Mouse (Mus musculus): ENCODE measurements around the gene Gdf9. TPM values are rescaled to one million over a fixed set of nuclear protein-coding genes. Genes with fewer than 3 reads are reported as not detected.

Gene Gdf9
- polyA plus RNA-seq, 1 experiment from 2014 or later, result 5.9 TPM

DNA sequence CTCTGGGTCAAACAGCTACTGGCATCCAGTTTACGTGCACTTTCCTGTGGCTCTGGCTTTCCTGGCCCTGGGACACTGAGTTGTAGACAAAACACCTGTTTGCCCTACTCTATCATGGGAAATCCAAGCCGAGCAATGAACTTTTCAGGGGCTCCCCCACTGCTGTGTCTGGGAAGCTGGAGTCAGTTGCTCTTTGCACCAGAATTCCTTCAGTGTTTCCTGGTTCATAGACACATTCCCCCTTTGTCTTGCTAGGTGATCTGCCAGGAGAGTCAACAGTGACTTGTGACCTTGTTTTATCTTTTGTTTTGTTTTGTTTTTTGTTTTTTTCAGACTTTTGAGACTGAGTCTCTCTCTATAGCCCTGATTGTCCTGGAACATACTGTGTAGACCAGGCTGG lies 20.5 kb downstream of the Gdf9 start:
- no peak for DNase-seq
- H3K4me2 ChIP-seq (ENCODE audit: low read length), result no peak overlapping the region
- WGBS, result 75% methylated on average over 2 of the region's 2 CpGs
- no peaks in the 10 kb centered on the region for H3K36me3 ChIP-seq (ENCODE audit: control insufficient read depth, insufficient read depth, low read length)
- H3K27ac ChIP-seq (replicated peaks; ENCODE audit: low read depth, low read length), result no peak overlapping the region
- no peak for ATAC-seq (ENCODE audit: low FRiP score, low TSS enrichment)
- no peak overlapping the region for H3K9ac ChIP-seq (replicated peaks; ENCODE audit: low read length)
- H3K9me3 ChIP-seq (ENCODE audit: control insufficient read depth, low read length), result no peaks in the 10 kb centered on the region
- peaks cover 6% of the 10 kb centered on the region for H3K27me3 ChIP-seq (ENCODE audit: control insufficient read depth, insufficient read depth, low read length)
- H3K4me3 ChIP-seq (replicated peaks; ENCODE audit: low read depth, low read length), result no peak overlapping the region
- no peaks in the 10 kb centered on the region for H3K4me1 ChIP-seq (ENCODE audit: control insufficient read depth, insufficient read depth, low read length)

DNA sequence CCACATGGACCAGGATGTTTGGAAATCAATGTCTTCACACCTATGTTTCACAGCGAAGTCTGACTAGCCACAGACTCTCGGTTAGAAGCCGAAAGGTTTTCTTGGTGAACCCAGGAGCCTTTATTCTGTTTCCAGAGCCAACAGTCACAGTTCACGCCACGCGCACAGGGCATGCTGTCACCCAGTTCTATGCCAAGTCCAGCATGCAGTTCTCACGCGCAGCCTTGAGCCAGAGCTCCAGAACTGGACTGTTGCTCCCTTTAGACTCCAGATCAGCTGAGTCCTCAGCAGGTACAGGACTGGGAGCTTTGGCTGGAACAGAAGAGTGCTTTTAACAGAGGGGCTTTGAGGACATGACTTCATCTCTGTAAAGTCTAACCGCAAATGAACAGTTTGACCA lies 21.6 kb downstream of the Gdf9 start:
- H3K4me3 ChIP-seq (replicated peaks; ENCODE audit: low read depth, low read length), result no peak overlapping the region
- no peak for DNase-seq
- no peak overlapping the region for H3K27ac ChIP-seq (replicated peaks; ENCODE audit: low read depth, low read length)
- H3K9me3 ChIP-seq (ENCODE audit: control insufficient read depth, low read length), result no peaks in the 10 kb centered on the region
- no peak overlapping the region for H3K9ac ChIP-seq (replicated peaks; ENCODE audit: low read length)
- H3K27me3 ChIP-seq (ENCODE audit: control insufficient read depth, insufficient read depth, low read length), result peaks cover 14% of the 10 kb centered on the region
- 0 out of 2 replicates have a peak, but pooled peaks cover 3% of the 10 kb centered on the region for H3K4me1 ChIP-seq (ENCODE audit: control insufficient read depth, insufficient read depth, low read length)
- 95% methylated on average over 9 of the region's 9 CpGs for WGBS
- no peak for ATAC-seq (ENCODE audit: low FRiP score, low TSS enrichment)
- no peak overlapping the region for H3K4me2 ChIP-seq (ENCODE audit: low read length)
- H3K36me3 ChIP-seq (ENCODE audit: control insufficient read depth, insufficient read depth, low read length), result no peaks in the 10 kb centered on the region

DNA sequence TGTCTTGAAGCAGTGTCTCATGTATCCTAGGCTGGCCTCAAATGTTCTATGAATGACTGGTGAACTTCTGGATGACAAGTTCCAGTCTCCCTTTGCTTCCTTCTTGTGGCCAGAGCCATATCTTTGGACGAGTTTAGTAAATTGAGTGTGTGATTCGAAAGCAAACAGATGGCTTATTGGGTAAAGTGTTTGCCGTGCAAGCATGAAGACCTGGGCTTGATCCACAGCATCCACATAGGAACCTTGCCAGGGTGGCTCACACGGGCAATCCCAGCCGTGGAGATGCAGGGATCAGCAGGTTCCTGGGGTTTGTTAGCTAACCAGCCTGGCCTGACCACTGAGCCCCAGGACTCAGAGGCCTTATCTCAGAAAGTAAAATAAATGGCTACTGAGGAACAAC lies 22.2 kb downstream of the Gdf9 start:
- 88% methylated on average over 5 of the region's 5 CpGs for WGBS
- no peaks in the 10 kb centered on the region for H3K36me3 ChIP-seq (ENCODE audit: control insufficient read depth, insufficient read depth, low read length)
- H3K9me3 ChIP-seq (ENCODE audit: control insufficient read depth, low read length), result no peaks in the 10 kb centered on the region
- ATAC-seq (ENCODE audit: low FRiP score, low TSS enrichment) (no peak), DNase-seq (no peak)
- H3K4me1 ChIP-seq (ENCODE audit: control insufficient read depth, insufficient read depth, low read length), result 0 out of 2 replicates have a peak, but pooled peaks cover 3% of the 10 kb centered on the region
- H3K27ac ChIP-seq (replicated peaks; ENCODE audit: low read depth, low read length), result no peak overlapping the region
- H3K4me3 ChIP-seq (replicated peaks; ENCODE audit: low read depth, low read length), result no peak overlapping the region
- H3K4me2 ChIP-seq (ENCODE audit: low read length), result no peak overlapping the region
- peaks cover 21% of the 10 kb centered on the region for H3K27me3 ChIP-seq (ENCODE audit: control insufficient read depth, insufficient read depth, low read length)
- no peak overlapping the region for H3K9ac ChIP-seq (replicated peaks; ENCODE audit: low read length)

DNA sequence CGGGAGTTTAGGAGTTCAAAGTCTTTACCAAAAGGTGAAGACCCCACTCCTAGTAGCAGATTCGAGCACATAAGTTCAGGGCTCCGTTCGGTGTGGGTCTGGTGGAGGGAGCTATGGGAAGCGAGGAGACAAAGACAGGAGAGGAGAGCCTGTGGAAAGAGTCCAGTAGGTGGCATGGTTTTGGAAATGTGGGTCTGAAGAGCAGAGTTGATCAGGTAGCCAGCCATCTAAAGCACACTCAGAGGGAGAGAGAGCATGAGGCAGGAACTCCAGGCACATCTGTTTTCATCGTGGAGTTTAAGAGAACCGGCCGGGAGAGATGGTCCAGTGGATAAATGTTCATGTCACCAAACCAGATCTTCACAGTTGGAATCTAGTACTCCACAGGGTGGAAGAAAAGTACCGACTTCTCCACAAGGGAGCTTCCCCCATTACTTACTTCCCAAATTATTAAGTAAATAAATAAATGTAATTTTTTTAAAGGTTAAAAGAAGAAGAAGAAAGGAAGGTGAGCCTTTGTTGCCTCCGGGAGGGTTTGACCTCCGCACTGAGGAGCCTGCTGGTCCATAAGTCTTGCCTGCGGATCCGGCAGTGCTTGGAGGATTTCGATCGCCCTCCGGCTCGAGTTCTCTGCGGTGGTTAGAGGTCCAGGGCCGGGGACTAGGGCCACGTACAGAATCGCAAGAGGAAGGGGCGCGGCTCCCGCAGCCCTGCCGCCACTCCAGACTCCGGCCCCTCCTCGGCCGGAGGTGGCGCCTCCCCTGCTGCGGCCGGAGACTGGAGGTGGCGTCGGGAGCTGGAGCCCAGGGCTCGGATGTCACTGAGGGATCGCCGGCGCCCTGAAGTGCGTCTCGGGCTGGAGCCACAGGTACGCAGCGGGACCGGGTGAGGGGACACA lies 25.9 kb downstream of the Gdf9 start, which contains the start of the genes Gm10447 and Shroom1:
Gene Gm10447, minus strand, starts transcription at position 637 of the 898 bp plus-strand sequence.
Gene Shroom1, plus strand, starts transcription at position 732 of the 898 bp plus-strand sequence.
- Histone ChIP-seq H3K4me2 (ENCODE audit: low read length) (peak within 1 kb of the TSS; percentile 75), H3K27ac (replicated peaks; ENCODE audit: low read depth, low read length) (no peak within 1 kb of the TSS), H3K4me1 (ENCODE audit: control insufficient read depth, insufficient read depth, low read length) (0 out of 2 replicates have a peak, but pooled peaks cover 3% of the 10 kb centered on the region), H3K4me3 (replicated peaks; ENCODE audit: low read depth, low read length) (peak within 1 kb of the TSS; percentile 39), H3K36me3 (ENCODE audit: control insufficient read depth, insufficient read depth, low read length) (no peaks in the 10 kb centered on the region), H3K9me3 (ENCODE audit: control insufficient read depth, low read length) (no peaks in the 10 kb centered on the region), H3K9ac (replicated peaks; ENCODE audit: low read length) (peak within 1 kb of the TSS; percentile 52), H3K27me3 (ENCODE audit: control insufficient read depth, insufficient read depth, low read length) (peaks cover 36% of the 10 kb centered on the region)
- 4% methylated on average over 42 of the region's 42 CpGs for WGBS
- peak; percentile 63 for DNase-seq
- ATAC-seq (ENCODE audit: low FRiP score, low TSS enrichment), result peak; percentile 20; the same call in 1 of the 2 replicates

DNA sequence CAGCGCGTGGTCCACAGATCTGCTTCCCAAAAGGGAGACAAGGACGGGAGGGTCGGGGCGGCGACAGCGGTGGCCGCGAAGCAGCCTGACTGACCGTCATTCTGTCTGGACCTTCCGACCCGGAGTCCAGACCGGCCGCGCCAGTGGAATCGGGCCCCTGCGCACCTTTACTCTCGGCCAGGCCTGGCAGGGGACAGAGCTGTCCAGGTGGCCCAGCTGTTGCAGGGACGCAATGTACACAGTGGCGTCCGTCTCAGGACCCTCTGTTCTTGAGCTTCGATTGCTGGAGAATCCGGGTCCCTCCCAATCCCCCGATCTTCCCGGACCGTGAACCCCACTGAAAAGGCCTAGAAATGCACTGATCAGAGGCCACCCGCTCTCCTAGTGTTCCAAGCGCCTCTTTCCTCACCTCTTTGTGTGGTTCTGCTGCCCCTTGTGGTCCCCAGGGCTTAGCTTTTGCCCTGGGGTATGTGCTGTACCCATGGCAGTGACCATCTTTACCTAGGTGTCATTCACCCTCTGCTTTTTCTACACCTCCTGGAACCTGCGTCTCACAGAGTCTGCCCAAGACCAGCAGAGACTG lies 26.6 kb downstream of the Gdf9 start:
- ATAC-seq (ENCODE audit: low FRiP score, low TSS enrichment) (no peak; the same call in 1 of the 2 replicates), DNase-seq (peak; percentile 4)
- Histone ChIP-seq H3K9ac (replicated peaks; ENCODE audit: low read length) (peak overlapping the region; percentile 52), H3K9me3 (ENCODE audit: control insufficient read depth, low read length) (no peaks in the 10 kb centered on the region), H3K4me2 (ENCODE audit: low read length) (peak overlapping the region; percentile 75), H3K36me3 (ENCODE audit: control insufficient read depth, insufficient read depth, low read length) (no peaks in the 10 kb centered on the region), H3K4me3 (replicated peaks; ENCODE audit: low read depth, low read length) (peak overlapping the region; percentile 39), H3K27me3 (ENCODE audit: control insufficient read depth, insufficient read depth, low read length) (peaks cover 43% of the 10 kb centered on the region), H3K4me1 (ENCODE audit: control insufficient read depth, insufficient read depth, low read length) (0 out of 2 replicates have a peak, but pooled peaks cover 3% of the 10 kb centered on the region), H3K27ac (replicated peaks; ENCODE audit: low read depth, low read length) (no peak overlapping the region)
- 6% methylated on average over 29 of the region's 29 CpGs for WGBS

DNA sequence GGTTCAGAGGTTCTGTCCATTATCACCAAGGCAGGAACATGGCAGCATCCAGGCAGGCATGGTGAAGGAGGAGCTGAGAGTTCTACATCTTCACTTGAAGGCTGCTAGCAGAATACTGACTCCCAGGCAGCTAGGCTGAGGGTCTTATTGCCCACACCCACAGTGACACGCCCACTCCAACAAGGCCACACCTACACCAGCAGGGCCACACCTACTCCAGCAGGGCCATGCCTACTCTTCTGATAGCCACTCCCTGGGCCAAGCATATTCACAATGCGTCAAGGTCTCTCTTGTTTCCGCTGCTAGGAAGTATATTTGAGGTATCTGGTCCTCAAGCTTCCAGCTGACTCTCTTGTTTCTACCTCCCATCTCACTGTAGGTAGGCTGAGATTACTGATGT lies 28.2 kb downstream of the Gdf9 start:
- H3K4me2 ChIP-seq (ENCODE audit: low read length), result no peak overlapping the region
- no peak for ATAC-seq (ENCODE audit: low FRiP score, low TSS enrichment)

DNA sequence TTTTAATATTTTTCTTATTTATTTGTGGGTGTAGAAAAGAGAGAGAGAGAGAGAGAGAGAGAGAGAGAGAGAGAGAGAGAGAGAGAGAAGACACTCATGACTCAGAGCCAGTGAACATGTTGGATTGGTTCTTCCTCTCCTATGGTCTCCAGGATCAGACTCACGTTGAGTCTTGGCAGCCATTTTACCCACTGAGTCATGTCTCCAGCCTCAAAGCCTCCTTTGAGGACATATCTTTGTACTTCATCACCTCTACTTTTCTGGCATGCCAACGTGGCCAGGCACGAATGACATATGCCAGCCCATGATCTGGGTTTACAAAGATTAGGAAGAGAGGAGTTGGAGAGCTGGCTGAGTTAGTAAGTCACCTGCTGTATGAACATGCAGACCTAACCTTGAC lies 29.4 kb downstream of the Gdf9 start:
- 87% methylated on average over 3 of the region's 3 CpGs for WGBS

More for the DNA sequence above, 28.2 kb downstream of the Gdf9 start:
- Histone ChIP-seq H3K27me3 (ENCODE audit: control insufficient read depth, insufficient read depth, low read length) (peaks cover 58% of the 10 kb centered on the region), H3K9ac (replicated peaks; ENCODE audit: low read length) (no peak overlapping the region), H3K4me3 (replicated peaks; ENCODE audit: low read depth, low read length) (no peak overlapping the region), H3K9me3 (ENCODE audit: control insufficient read depth, low read length) (no peaks in the 10 kb centered on the region), H3K36me3 (ENCODE audit: control insufficient read depth, insufficient read depth, low read length) (no peaks in the 10 kb centered on the region), H3K4me1 (ENCODE audit: control insufficient read depth, insufficient read depth, low read length) (0 out of 2 replicates have a peak, but pooled peaks cover 7% of the 10 kb centered on the region), H3K27ac (replicated peaks; ENCODE audit: low read depth, low read length) (no peak overlapping the region)
- 49% methylated on average over 3 of the region's 3 CpGs for WGBS
- no peak for DNase-seq

DNA sequence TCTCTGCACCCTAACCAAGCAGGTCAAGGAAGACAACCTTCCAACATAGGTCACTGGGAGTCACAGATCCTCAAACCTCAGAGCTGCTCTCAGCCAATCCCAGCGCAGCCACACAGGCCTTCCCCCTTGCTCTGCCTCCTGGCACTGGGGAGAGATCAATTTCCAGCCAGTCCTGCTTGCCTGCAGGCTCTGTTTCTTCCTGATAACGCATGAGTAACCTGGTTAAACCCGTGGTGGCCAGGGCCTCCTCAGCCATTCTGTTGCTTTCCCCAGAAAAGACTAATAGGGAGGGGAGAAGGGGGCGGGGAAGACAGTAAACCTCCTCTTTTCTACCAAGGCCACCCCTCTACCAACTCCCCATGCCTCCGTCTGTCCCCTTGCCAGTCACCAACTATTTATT lies 30.9 kb downstream of the Gdf9 start:
- 26% methylated on average over 5 of the region's 5 CpGs for WGBS
- Histone ChIP-seq H3K9me3 (ENCODE audit: control insufficient read depth, low read length) (no peaks in the 10 kb centered on the region), H3K4me3 (replicated peaks; ENCODE audit: low read depth, low read length) (no peak overlapping the region), H3K4me2 (ENCODE audit: low read length) (no peak overlapping the region), H3K4me1 (ENCODE audit: control insufficient read depth, insufficient read depth, low read length) (0 out of 2 replicates have a peak, but pooled peaks cover 11% of the 10 kb centered on the region), H3K27me3 (ENCODE audit: control insufficient read depth, insufficient read depth, low read length) (peaks cover 76% of the 10 kb centered on the region), H3K36me3 (ENCODE audit: control insufficient read depth, insufficient read depth, low read length) (no peaks in the 10 kb centered on the region), H3K9ac (replicated peaks; ENCODE audit: low read length) (no peak overlapping the region), H3K27ac (replicated peaks; ENCODE audit: low read depth, low read length) (no peak overlapping the region)
- no peak for DNase-seq
- ATAC-seq (ENCODE audit: low FRiP score, low TSS enrichment), result no peak

More for the DNA sequence above, 29.4 kb downstream of the Gdf9 start:
- H3K4me1 ChIP-seq (ENCODE audit: control insufficient read depth, insufficient read depth, low read length), result 0 out of 2 replicates have a peak, but pooled peaks cover 8% of the 10 kb centered on the region
- ATAC-seq (ENCODE audit: low FRiP score, low TSS enrichment), result no peak
- H3K9me3 ChIP-seq (ENCODE audit: control insufficient read depth, low read length), result no peaks in the 10 kb centered on the region
- no peaks in the 10 kb centered on the region for H3K36me3 ChIP-seq (ENCODE audit: control insufficient read depth, insufficient read depth, low read length)
- no peak for DNase-seq
- no peak overlapping the region for H3K4me2 ChIP-seq (ENCODE audit: low read length)
- peaks cover 70% of the 10 kb centered on the region for H3K27me3 ChIP-seq (ENCODE audit: control insufficient read depth, insufficient read depth, low read length)
- H3K27ac ChIP-seq (replicated peaks; ENCODE audit: low read depth, low read length), result no peak overlapping the region
- no peak overlapping the region for H3K4me3 ChIP-seq (replicated peaks; ENCODE audit: low read depth, low read length)
- no peak overlapping the region for H3K9ac ChIP-seq (replicated peaks; ENCODE audit: low read length)
